Mouse (Mus musculus): Measurements from ENCODE around the gene Gm6902. TPM values are rescaled to one million over a fixed set of nuclear protein-coding genes. Genes with fewer than 3 reads are reported as not detected.

The Gm6902 gene
- not detected in 2 replicates for polyA plus RNA-seq (2012; rRNA removed)

DNA sequence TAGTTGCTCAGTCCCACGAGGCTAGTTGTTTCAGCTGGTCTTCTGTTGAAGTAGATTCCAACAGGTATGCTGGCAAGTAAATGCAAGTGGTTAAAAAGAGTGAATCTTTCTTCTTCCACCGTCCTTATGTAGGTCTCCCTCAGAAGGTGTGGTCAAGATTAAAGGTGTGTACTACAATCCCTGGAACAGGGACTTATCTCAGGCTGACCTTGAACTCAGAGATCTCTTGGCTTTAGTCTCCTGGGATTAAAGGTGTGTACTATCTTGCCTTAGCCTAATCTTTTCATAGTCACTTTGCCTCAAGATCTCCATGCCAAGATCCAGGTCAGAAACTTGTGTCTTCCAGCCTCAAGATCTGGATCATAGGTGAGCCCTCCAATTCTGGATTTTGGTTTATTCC, at the start of gene Gm6902:
TSS of gene Gm6902 (minus strand) at position 101 of the 400 bp plus-strand sequence.

GRCm38 (mm10) chr7:23300892-23301291, 22.2 kb upstream of the Gm6902 start, which contains the start of gene Nlrp4e:
Nlrp4e (plus strand) TSS chr7:23301192.

GRCm38 (mm10) chr7:23251582-23251981, 27.1 kb downstream of the Gm6902 start, which contains the start of gene Vmn1r166:
Vmn1r166 (minus strand) TSS chr7:23251682.

Other genes with a start within 250 kb of the Gm6902 start
- gene Vmn1r163, start 223.4 kb downstream of the Gm6902 start, polyA plus RNA-seq (2012; rRNA removed): not detected in 2 replicates
- gene Gm8720, start 211.4 kb downstream of the Gm6902 start, polyA plus RNA-seq (2012; rRNA removed): not detected in 2 replicates
- gene Gm10662, start 134.4 kb downstream of the Gm6902 start, polyA plus RNA-seq (2012; rRNA removed): not detected in 2 replicates
- gene Vmn1r165, start 61.6 kb downstream of the Gm6902 start, polyA plus RNA-seq (2012; rRNA removed): not detected in 2 replicates
- not detected in 2 replicates for gene Vmn1r166, start 27.2 kb downstream of the Gm6902 start, polyA plus RNA-seq (2012; rRNA removed)
- not detected in 2 replicates for gene Nlrp4e, start 22.3 kb upstream of the Gm6902 start, polyA plus RNA-seq (2012; rRNA removed)
- not detected in 2 replicates for gene Nlrp5, start 107.0 kb upstream of the Gm6902 start, polyA plus RNA-seq (2012; rRNA removed)
- gene Vmn1r167, start 228.3 kb upstream of the Gm6902 start, polyA plus RNA-seq (2012; rRNA removed): not detected in 2 replicates

All from stomach, adult 2 months (tissue).